Mouse (Mus musculus): ENCODE measurements around the gene Slc2a2.

The Slc2a2 gene

DNA sequence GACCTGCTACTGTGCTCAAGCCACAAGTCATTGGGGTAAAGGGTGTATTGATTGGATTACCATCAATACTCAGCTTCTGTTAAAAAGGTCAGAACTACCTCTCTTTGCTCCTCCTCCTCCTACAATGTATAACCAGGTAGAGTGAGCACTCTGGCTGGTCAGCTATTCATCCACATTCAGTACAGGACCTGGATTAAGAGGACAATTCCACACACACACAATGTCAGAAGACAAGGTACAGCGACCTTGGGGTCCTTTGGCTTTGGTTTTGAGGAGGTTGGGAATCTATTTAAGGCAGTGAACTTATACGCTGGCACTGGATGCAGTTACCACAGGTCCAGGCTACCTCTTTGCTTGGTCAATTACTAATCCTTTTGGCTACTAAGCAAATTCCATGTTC, at the start of gene Slc2a2:
Slc2a2 (plus strand) TSS at position 107 of the 400 bp plus-strand sequence.
- in situ Hi-C loops (cut with MboI; ENCODE audit: low sequenced_read_pairs): no loop called here

DNA sequence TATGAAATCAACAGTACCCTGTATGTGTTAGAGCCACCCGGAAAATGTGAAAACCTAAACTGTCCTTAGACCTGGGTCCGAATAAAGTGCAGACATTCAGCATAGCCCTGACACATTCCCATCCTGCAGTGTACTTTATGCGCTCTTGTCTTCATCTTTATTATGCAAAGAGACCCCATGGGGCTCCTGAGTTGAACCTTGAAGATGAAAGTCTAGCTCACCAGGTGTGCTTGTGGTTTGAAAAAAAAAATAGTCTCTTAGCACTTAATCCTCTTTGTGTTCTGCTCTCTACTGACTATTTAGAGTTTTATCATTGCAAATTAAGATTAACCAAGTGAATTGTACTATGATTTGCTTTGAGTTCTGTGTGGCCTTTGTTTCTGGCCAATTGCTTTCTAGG, 45.1 kb upstream of the Slc2a2 start:
- in situ Hi-C loops (cut with MboI; ENCODE audit: low sequenced_read_pairs): no loop called here

DNA sequence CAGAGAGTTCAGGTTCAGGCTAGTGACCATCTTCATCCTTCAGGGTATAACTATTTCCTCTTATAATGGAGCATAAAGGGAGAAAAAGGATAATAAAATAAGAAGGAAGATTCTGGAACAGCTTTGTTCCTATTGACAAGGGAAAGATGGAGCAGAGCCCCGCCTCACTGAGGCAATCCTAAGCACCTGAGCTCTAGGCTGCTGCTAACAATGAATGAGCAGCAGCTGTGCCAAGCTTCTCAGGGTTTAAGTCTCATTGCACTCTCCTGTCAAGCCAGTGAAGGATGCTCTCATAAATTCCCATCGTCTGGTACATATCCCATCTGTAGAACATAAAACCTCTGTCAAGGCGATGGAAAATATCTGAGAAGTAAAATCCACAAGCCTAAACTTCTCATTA, 44.7 kb upstream of the Slc2a2 start:
- in situ Hi-C loops (cut with MboI; ENCODE audit: low sequenced_read_pairs): no loop called here

DNA sequence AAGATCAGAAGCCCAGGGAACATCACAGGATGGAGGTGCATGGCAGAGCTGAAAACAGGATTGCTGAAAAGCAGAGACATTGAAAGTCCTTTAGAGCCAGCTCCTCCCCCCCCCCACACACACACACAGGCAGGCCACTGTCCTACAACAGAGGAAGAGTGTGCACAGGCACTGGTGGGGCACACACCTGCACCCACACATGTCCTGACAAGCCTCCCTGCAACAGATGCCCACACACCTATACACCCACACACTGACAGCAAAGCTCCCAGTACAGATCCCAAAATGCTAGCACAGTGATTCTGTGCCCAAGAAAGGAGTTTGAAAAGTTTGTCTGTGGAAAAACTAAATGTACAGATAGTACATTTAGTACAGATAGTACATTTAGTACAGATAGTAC, 43.0 kb upstream of the Slc2a2 start:
- in situ Hi-C loops (cut with MboI; ENCODE audit: low sequenced_read_pairs): no loop called here

DNA sequence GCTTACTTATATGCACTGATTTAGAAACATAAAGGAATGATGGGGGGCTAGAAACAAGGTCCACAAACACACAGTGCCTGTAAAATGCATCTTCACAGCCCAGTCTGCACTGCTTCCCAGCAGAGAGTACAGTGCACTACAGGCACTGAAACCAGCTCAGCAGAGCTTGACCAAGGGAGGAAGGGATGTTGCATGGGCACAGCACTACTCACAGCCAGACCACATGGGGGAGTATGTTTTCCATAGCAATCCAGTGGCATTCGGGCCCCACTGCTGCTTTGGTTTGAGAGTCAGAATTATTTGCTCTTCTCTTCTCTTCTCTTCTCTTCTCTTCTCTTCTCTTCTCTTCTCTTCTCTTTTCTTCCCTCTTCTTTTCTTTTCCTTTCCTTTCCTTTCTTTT, 39.4 kb upstream of the Slc2a2 start:
- in situ Hi-C loops (cut with MboI; ENCODE audit: low sequenced_read_pairs): no loop called here

DNA sequence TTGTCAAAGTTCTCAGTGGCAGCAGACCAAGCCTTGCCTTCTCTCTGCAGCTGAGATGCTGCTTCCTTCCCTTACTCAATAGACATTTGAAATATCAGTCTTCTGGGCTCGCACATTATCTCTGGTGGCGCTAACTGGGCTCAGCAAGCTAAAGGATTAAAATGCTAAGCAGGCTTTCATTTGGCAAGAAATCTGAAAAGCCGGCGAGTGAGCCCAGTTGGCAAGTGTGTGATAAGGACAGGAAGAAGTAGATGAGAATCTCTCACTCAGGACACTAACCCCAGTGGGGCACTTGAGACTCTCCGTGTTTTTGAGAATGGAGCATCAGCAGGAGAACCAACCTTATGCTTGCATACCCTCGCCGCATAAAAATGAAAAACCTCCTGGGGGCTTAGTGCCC, 16.9 kb upstream of the Slc2a2 start:
- in situ Hi-C loops (cut with MboI; ENCODE audit: low sequenced_read_pairs): no loop called here

DNA sequence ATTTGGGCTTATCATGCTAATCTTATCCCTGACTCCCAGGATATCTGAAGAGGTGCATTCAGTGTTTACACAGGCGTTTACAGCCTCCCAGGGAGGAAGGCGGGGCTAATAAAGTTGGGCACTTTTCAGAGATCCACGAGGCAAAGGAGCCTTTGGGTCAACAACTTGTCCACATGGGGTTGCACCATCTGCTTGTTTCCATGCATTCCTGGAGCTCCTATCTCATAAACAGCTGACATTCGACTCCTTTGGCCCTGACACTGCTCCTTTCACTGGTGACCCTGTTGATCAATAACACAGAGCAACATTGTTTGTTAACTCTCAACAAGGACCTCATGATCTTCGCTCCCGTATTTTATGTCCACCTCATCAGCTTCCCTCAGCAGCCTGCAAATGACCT, 15.8 kb upstream of the Slc2a2 start:
- in situ Hi-C loops (cut with MboI; ENCODE audit: low sequenced_read_pairs): no loop called here

DNA sequence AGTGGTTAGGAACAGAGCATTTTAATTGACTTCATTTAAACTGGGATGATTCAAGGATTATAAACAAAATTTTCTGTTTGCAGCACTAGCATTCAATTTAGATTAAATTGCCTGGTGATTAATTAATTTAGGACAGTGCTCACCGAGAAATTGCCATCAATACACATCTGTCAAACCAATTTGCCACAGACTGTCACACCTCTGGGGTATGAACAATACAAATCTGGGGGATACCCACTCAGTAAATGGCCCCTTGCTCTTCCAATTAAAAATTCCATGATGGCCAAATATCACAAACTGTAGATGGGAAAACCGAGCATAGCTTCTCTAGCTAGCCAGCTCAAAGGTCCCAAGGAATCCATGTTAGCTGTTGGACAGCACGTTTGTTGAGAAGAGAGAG, 15.3 kb upstream of the Slc2a2 start:
- in situ Hi-C loops (cut with MboI; ENCODE audit: low sequenced_read_pairs): no loop called here

DNA sequence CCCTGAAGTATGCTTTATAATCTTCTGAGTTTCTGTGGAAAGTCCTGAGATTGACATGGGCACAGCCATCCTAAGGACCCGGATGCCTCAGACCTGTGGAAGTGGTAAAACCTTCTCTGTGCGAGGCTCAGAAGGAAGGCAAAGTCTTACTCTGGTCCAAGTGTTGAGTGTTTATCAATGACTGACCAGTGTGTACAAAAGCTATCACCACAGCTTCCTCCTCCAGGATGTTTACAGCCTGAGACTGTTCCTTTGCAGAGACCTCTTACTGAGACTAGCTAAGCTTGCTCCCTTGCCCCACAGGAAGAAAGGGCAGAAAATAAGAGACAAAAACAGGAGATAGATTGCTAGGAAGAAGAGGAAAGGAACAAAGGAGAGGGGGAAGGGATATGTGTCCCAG, 12.2 kb upstream of the Slc2a2 start:
- in situ Hi-C loops (cut with MboI; ENCODE audit: low sequenced_read_pairs): no loop called here

DNA sequence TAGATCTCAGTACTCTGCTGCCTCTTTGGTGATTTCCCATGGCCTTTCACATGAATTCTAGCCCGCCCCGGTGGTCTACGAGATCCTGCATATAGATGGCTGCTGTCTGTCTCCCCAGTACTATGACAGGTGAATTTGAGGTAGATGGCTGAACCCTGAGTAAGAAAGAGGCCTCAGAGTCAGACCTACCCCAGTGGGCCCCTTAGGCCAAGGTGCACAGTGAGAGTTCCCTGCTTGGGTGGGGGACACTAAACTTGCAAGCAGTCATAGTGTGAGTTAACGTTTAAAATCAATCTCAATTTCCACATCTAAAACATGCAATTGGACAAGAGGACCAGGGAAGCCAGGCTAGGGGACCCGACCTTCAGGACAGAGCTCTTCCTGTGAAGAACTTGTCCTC, 2.9 kb upstream of the Slc2a2 start:
- in situ Hi-C loops (cut with MboI; ENCODE audit: low sequenced_read_pairs): no loop called here

DNA sequence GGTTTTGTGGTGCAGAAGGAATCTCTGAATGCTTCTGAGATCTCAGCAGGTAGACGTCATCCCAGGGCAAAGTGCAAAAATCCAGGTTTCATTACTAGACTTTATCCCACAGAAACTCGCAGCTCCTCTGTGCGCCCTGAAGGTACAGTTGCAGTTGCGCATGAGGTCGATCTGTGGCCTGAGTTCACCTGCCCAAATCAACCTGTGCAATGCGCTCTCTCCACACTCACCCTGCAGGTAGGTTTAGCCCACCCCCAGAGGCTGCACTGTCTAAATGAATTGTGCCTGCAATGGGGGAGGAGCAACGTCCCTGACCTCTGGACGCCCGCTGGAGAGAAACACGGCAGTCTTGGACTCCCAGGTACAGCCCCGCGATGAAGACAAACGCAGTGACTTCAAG, 2.1 kb upstream of the Slc2a2 start:
- in situ Hi-C loops (cut with MboI; ENCODE audit: low sequenced_read_pairs): no loop called here

DNA sequence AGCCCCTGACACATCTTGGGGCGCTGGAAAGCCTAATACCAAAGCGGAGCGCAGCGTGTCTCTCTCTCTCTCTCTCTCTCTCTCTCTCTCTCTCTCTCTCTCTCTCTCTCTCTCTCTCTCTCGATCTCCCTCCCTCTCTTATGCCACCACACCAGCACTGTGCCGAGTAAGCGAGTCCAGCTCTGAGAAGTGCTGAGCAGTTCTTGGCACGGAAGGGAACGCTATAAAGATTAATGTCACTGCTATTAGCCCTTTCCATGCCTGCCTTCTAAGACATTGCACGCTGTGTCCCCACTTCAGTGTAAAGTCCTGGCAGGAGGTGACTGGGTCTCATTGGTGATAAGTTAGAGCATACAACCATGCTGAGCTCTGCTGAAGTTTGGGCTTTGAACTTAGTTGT, 1.5 kb upstream of the Slc2a2 start:
- in situ Hi-C loops (cut with MboI; ENCODE audit: low sequenced_read_pairs): no loop called here

DNA sequence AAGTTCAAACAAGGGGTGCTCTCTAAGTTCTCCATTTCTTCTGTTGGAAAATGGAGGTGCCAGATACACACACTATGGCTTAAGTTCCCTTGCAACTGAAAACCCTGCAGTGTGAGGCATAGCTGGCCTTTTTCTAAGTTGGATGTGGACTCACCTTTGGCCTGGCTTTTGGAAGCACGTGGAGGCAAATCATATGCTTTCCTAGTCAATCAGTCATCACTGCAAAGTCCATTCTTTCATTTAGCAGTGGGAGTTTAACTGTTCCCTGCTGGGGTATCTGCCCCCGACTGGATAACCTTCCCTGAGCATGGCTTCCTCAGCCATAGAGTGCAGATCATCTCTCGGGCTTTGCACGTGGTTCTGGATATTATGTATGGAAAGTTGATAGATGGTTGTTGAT, 1.9 kb downstream of the Slc2a2 start:
- in situ Hi-C loops (cut with MboI; ENCODE audit: low sequenced_read_pairs): no loop called here

DNA sequence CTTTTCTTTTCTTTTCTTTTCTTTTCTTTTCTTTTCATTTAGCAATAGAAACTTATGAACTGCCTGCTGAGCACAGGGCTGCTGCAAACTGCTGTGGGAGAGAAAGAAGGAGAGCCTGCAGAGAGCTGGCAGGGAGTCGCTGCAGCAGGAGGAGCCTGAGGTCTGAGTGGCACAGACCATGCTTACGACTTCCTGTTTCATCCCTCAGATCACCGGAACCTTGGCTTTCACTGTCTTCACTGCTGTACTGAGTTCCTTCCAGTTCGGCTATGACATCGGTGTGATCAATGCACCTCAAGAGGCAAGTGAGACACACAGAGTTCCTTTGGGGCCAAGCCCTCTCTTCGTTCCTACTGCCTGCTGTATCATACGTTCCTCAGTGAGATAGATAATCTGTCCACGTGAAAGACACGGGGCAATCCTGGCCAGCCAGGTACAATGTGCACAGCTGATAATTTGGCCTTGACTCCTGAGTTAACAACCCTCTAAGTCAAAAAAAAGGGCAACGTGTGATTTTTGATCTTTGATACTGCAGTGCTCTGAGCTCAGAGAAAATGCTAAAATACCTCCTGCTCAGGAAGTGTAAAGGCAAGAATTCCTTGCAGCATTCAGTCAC, 7.9 kb downstream of the Slc2a2 start:
- in situ Hi-C loops (cut with MboI; ENCODE audit: low sequenced_read_pairs): no loop called here

DNA sequence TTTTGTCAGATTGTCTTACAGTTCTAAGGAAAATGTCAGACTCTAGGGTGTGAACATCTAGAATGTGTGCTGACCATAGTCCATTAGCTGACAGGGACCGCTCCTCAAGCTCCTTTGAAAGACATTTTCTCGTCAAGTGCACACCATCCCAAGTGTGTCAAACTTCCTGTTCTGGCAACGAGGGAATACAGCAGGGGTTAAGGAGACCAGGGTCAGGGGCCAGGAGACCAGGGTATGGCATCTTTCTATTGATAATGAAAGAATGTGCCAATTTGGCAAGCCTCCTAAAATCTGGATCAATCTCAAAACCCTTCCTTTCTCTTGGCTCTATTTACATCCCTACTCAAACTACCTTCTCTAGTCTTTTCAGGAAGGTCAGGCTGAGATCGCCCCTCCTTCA, 9.0 kb downstream of the Slc2a2 start:
- in situ Hi-C loops (cut with MboI; ENCODE audit: low sequenced_read_pairs): no loop called here

DNA sequence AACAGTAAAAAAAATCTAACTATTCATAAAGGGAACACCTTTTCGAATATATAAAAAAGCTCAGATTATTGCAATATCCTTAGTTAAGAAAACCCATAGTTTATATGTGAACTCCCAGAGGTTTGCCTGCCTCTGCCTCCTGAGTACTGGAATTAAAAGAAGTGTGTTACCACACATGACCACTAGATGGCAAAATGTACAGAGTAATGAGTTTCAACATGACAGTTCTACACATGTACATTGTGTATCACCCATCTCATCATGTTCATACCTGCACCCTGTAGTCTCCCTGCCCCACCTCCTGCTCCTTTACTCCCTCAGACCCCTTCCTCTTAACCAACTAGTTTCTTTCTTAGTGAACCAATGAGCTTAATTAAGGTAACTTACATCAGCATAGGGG, 12.0 kb downstream of the Slc2a2 start:
- in situ Hi-C loops (cut with MboI; ENCODE audit: low sequenced_read_pairs): no loop called here

DNA sequence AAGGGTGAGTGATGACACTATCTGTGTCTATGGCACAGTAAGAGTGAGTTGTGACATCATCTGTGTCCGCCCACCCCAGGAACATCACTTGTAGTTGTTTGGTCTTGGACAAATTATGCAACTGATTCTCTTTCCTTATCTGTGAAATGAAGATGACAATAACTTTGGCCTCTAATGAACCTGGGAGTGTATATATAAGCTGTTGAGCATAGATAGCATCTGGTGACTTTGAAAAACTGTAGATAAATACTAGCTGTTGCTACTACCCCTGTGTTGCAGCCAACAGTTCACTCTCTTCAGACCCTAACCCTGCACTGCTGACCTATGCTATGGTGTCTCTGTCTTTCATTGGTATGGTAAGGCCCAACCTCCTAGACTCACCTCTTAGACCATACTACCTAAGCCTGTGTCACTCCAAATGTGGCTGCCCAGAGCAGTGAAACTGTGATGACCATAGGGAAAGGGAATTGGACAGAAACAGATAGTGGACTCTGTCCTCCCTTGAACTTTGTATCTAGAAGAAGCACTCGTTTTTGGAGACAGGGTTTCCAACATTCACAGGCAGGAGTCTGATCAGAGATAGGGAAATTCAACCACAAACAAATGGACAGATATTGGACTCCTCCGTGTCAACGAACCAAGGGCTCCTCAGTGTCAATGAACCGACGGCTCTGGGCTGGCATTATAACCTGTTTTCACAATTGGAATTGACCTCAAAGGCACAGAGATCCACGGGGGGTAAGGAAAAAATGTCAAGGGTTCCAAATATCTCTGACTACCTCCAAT, 16.4 kb downstream of the Slc2a2 start:
- in situ Hi-C loops (cut with MboI; ENCODE audit: low sequenced_read_pairs): no loop called here

DNA sequence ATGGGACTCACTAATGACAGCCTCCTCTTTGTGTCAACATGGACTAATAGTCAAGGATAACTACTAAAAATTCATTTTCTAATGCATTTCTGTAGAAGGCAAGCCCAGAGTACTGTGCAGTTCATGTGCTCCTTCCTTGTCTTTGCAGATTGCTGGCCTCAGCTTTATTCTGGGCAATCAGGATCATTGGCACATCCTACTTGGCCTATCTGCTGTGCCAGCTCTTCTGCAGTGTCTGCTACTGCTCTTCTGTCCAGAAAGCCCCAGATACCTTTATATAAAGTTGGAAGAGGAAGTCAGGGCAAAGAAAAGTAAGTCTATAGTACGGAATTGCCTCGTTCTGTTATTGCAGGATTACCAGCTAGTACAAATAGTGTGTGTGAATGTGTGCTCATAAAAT, 20.8 kb downstream of the Slc2a2 start:
- in situ Hi-C loops (cut with MboI; ENCODE audit: low sequenced_read_pairs): no loop called here

DNA sequence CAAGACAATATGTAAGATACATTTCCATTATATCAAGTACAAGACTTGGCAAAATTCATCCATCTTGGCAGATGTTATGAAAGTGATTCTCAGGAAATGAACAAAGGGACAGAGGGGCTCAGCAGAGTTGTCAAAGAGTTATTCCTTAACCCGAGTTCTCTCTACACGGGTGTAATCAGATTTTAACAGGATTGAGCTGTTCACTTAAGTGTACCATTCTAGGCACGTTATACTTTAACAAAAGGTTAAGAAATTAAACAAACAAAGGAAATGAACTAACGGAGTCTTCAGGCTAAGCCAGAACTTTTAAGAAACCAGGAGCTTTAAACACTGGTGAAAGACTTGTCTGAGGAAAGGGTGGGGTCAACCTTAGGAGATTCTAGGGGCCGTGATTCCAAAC, 23.5 kb downstream of the Slc2a2 start:
- in situ Hi-C loops (cut with MboI; ENCODE audit: low sequenced_read_pairs): no loop called here

DNA sequence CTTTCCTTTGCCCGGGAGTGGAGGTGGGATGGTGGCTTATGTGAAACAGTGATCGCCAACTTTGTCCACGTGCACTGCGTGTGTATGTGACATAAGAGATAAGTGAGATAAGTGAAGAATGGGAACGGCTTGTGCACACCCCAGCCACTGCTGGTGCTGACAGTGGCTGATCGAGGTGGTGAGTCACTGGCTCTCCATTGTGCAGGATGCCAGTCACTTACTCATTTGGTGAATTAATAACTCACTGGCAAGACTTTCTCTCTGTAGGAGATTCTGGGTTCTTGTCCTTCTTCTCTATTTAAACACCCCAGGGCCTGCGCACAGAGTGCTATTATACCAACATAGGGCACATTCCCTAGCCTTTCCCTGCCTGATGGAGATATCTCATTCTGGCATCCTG, 24.1 kb downstream of the Slc2a2 start:
- in situ Hi-C loops (cut with MboI; ENCODE audit: low sequenced_read_pairs): no loop called here

DNA sequence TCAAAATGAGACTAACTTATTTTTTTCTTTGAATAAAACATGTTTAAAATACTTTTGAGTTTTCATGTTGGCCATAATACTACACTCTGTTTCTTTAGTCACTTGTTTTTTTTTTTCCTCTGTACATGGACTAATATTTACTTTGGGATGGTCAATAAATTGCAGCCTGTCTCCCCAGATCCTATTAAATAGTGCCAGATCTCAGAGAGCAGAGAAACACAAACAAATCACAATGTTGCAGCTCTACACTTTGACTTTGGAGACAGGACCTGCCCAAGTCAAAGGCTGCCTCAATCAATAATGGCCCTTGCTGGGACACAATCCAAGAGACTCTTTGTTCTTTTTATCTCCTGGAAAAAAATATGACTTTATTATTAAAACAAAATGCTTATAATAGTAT, 24.8 kb downstream of the Slc2a2 start:
- in situ Hi-C loops (cut with MboI; ENCODE audit: low sequenced_read_pairs): no loop called here

DNA sequence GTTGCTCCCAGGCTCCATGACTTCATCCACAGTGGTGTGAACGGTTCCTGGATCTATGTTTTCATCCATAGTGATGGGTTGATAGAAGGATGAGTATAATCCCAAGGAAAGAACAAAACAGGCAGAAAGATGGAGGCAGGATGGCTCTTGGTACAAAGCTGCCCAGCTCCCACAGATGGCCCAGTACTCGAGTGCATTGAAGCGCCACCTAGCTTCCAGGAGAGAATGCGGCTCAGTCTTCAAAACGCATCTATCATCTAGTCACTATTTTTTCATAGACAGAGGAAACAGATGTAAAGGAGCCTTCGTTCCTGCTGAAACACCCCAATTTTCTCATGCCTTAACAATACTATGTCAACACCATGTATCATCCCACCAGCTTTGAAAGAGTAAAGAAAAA, 25.8 kb downstream of the Slc2a2 start:
- in situ Hi-C loops (cut with MboI; ENCODE audit: low sequenced_read_pairs): no loop called here

DNA sequence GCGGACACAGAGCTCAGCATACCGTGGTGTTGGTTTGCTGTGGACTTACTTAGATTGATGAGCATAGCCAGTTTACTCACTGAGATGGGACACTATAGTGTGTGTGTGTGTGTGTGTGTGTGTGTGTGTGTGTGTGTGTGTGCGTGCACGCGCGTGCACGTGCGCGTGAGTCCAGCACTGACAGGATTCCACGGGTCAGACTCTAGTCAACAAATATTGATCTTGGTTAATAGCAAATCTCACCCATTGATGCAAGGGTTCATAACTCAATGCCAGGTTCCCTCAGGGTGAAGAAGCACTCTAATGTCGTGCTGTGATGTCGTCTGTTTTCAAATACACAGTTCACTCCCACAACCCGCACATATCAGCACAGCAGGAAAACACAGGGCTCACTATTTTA, 27.5 kb downstream of the Slc2a2 start:
- in situ Hi-C loops (cut with MboI; ENCODE audit: low sequenced_read_pairs): no loop called here
